Mouse (Mus musculus) embryonic facial prominence, embryonic 15.5 days (tissue): Measurements from ENCODE around the gene Gdpd5. TPM values are rescaled to one million over a fixed set of nuclear protein-coding genes. Genes with fewer than 3 reads are reported as not detected.

Source experiments
- ATAC-seq: fragments of 200-750 bp; cut with Nextera tagmentation; 2 replicates; pipeline ENCODE4 v1.8.0; 2017; ENCODE audit warnings: low read depth, moderate TSS enrichment; ENCODE audit not compliant: insufficient number of reproducible peaks, low FRiP score, low TSS enrichment
- H3K27ac ChIP-seq: fragments of 300-500 bp; sonication (generic); replicated peaks from 2 replicates; pipeline ENCODE4 v1.5.1; 2015; ENCODE audit warnings: mild to moderate bottlenecking, inconsistent platforms
- H3K27me3 ChIP-seq: fragments of 300-500 bp; sonication (generic); 2 replicates; pipeline ENCODE4 v1.6.1; 2015; ENCODE audit warnings: inconsistent platforms
- H3K36me3 ChIP-seq: fragments of 300-500 bp; sonication (generic); 2 replicates; pipeline ENCODE4 v1.6.1; 2015; ENCODE audit warnings: mild to moderate bottlenecking, inconsistent platforms
- H3K4me1 ChIP-seq: fragments of 300-500 bp; sonication (generic); 2 replicates; pipeline ENCODE4 v1.6.1; 2015; ENCODE audit warnings: inconsistent platforms
- H3K4me2 ChIP-seq: fragments of 300-500 bp; sonication (generic); replicated peaks from 2 replicates; pipeline ENCODE4 v1.6.1; 2015; ENCODE audit warnings: mild to moderate bottlenecking, inconsistent platforms
- H3K4me3 ChIP-seq: fragments of 300-500 bp; sonication (generic); replicated peaks from 2 replicates; pipeline ENCODE4 v1.5.1; 2015; ENCODE audit warnings: mild to moderate bottlenecking, inconsistent platforms
- H3K9ac ChIP-seq: fragments of 300-500 bp; sonication (generic); 2 replicates; pipeline ENCODE4 v1.6.1; 2015; ENCODE audit warnings: inconsistent platforms
- H3K9me3 ChIP-seq: fragments of 300-500 bp; sonication (generic); replicated peaks from 2 replicates; pipeline ENCODE4 v1.6.1; 2016; ENCODE audit warnings: inconsistent platforms
- WGBS: fragments of 180-500 bp; shearing (Covaris S2); methylation state at CpG from one replicate; pipeline ENCODE4 v1.1.7; 2015; 5-methylcytosine and 5-hydroxymethylcytosine counted together
- polyA plus RNA-seq: library from polyadenylated mRNA; unstranded; fragments of >200 nt; fragmentation: Nextera tagmentation; extraction: Ambion mirVana; gene quantifications from 2 replicates; pipeline ENCODE4 v1.2.1, GENCODE M21; 2015

Gdpd5 gene
- polyA plus RNA-seq, 1 experiment from 2014 or later = 17.5 TPM

- H3K4me1 ChIP-seq = peaks cover 12% of the 10 kb centered on the region; the same call in 1 of the 2 replicates
- no peak overlapping the region for H3K9ac ChIP-seq
- WGBS = 76% methylated on average over 2 of the region's 2 CpGs
Observed at GRCm38 (mm10) chr7:99407598-99407997, 26.4 kb downstream of the Gdpd5 start.

DNA sequence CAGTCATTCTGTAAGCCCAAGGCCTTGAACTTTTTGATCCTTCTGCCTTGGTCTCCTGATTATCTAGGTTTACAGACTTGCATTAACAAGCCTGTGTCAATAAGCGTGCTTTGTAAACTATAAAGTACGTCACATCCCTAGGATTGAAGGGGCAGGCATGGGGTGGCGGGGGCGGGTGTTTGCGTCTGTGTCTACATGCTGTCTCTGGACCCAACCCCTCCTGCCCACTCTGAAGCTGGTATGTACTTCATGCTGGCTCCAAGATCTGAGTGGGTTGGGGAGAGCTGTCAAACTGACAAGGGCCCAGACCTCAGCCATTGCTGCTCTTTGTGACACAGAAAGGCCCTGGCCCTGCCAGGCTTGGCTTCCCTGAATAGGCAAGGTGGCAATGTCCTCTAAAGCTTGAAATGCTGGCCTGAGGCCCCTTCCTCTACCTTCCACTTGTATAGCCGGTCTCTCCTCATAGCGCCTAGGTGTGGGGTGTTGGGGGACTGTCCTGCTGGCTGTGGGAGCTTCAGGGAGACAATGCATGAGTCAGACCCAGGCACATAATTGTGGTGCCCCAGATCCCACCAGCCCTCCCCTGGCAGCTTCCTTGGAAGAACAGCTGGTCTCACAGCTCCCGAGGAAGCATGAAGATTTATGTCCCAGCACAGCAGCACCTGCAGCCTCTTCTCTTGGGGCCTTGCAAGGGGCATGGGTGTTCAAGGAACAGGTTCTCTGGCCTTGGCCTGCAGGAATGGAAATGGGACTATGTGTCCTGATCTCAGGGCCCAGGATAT, 28.4 kb downstream of the Gdpd5 start:
- WGBS = 70% methylated on average over 8 of the region's 8 CpGs

More at GRCm38 (mm10) chr7:99407598-99407997, 26.4 kb downstream of the Gdpd5 start:
- H3K4me3 ChIP-seq = no peak overlapping the region
- no peaks in the 10 kb centered on the region for H3K27me3 ChIP-seq
- H3K36me3 ChIP-seq = no peaks in the 10 kb centered on the region
- no peak overlapping the region for H3K27ac ChIP-seq
- no peaks in the 10 kb centered on the region for H3K9me3 ChIP-seq
- H3K4me2 ChIP-seq = no peak overlapping the region
- no peak for ATAC-seq

GRCm38 (mm10) chr7:99410315-99410714, 29.1 kb downstream of the Gdpd5 start:
- Histone ChIP-seq H3K9ac (no peak overlapping the region), H3K36me3 (no peaks in the 10 kb centered on the region), H3K27ac (peak overlapping the region; percentile 44), H3K27me3 (no peaks in the 10 kb centered on the region), H3K9me3 (no peaks in the 10 kb centered on the region), H3K4me2 (no peak overlapping the region), H3K4me3 (no peak overlapping the region), H3K4me1 (peaks cover 16% of the 10 kb centered on the region; the same call in 1 of the 2 replicates)
- no peak for ATAC-seq
- WGBS = 72% methylated on average over 9 of the region's 9 CpGs

More for the DNA sequence above, 28.4 kb downstream of the Gdpd5 start:
- no peak for ATAC-seq
- Histone ChIP-seq H3K27me3 (no peaks in the 10 kb centered on the region), H3K9me3 (no peaks in the 10 kb centered on the region), H3K9ac (no peak overlapping the region), H3K27ac (peak overlapping the region; percentile 44), H3K4me1 (peaks cover 16% of the 10 kb centered on the region; the same call in 1 of the 2 replicates), H3K4me2 (no peak overlapping the region), H3K36me3 (no peaks in the 10 kb centered on the region), H3K4me3 (no peak overlapping the region)

GRCm38 (mm10) chr7:99411047-99411779, 30.0 kb downstream of the Gdpd5 start:
- H3K27ac ChIP-seq = no peak overlapping the region
- H3K4me3 ChIP-seq = no peak overlapping the region
- no peak overlapping the region for H3K9ac ChIP-seq
- no peaks in the 10 kb centered on the region for H3K36me3 ChIP-seq
- no peak overlapping the region for H3K4me2 ChIP-seq
- ATAC-seq = no peak
- peaks cover 16% of the 10 kb centered on the region; the same call in 1 of the 2 replicates for H3K4me1 ChIP-seq
- no peaks in the 10 kb centered on the region for H3K27me3 ChIP-seq
- no peaks in the 10 kb centered on the region for H3K9me3 ChIP-seq
- 37% methylated on average over 6 of the region's 6 CpGs for WGBS

- H3K9ac ChIP-seq = no peak overlapping the region
- ATAC-seq = no peak
- no peak overlapping the region for H3K27ac ChIP-seq
- H3K4me2 ChIP-seq = no peak overlapping the region
- H3K4me1 ChIP-seq = peaks cover 4% of the 10 kb centered on the region; the same call in 1 of the 2 replicates
- H3K4me3 ChIP-seq = no peak overlapping the region
- no peaks in the 10 kb centered on the region for H3K36me3 ChIP-seq
- 66% methylated on average over 4 of the region's 4 CpGs for WGBS
- no peaks in the 10 kb centered on the region for H3K27me3 ChIP-seq
- H3K9me3 ChIP-seq = no peaks in the 10 kb centered on the region
Observed at GRCm38 (mm10) chr7:99415045-99415444, 33.8 kb downstream of the Gdpd5 start.

- H3K4me2 ChIP-seq = no peak overlapping the region
- H3K9me3 ChIP-seq = no peaks in the 10 kb centered on the region
- no peaks in the 10 kb centered on the region for H3K36me3 ChIP-seq
- H3K4me3 ChIP-seq = no peak overlapping the region
- no peak overlapping the region for H3K27ac ChIP-seq
- peaks cover 19% of the 10 kb centered on the region; the same call in 1 of the 2 replicates for H3K4me1 ChIP-seq
- H3K27me3 ChIP-seq = no peaks in the 10 kb centered on the region
- no peak for ATAC-seq
- H3K9ac ChIP-seq = no peak overlapping the region
- WGBS = 71% methylated on average over 3 of the region's 3 CpGs
Observed at GRCm38 (mm10) chr7:99419311-99419710, 38.1 kb downstream of the Gdpd5 start.

GRCm38 (mm10) chr7:99421006-99421405, 39.8 kb downstream of the Gdpd5 start:
- Histone ChIP-seq H3K4me2 (no peak overlapping the region), H3K9me3 (no peaks in the 10 kb centered on the region), H3K4me1 (peaks cover 30% of the 10 kb centered on the region), H3K9ac (no peak overlapping the region), H3K27ac (no peak overlapping the region), H3K36me3 (no peaks in the 10 kb centered on the region), H3K4me3 (no peak overlapping the region), H3K27me3 (no peaks in the 10 kb centered on the region)
- 89% methylated on average over 6 of the region's 6 CpGs for WGBS
- ATAC-seq = no peak

- Histone ChIP-seq H3K4me1 (peaks cover 56% of the 10 kb centered on the region), H3K9me3 (no peaks in the 10 kb centered on the region), H3K4me3 (no peak overlapping the region), H3K4me2 (no peak overlapping the region), H3K27ac (peak overlapping the region; percentile 39), H3K36me3 (no peaks in the 10 kb centered on the region), H3K9ac (no peak overlapping the region), H3K27me3 (no peaks in the 10 kb centered on the region)
- 29% methylated on average over 8 of the region's 8 CpGs for WGBS
- ATAC-seq = peak; percentile 20
Observed at GRCm38 (mm10) chr7:99424538-99425155, 43.4 kb downstream of the Gdpd5 start.

DNA sequence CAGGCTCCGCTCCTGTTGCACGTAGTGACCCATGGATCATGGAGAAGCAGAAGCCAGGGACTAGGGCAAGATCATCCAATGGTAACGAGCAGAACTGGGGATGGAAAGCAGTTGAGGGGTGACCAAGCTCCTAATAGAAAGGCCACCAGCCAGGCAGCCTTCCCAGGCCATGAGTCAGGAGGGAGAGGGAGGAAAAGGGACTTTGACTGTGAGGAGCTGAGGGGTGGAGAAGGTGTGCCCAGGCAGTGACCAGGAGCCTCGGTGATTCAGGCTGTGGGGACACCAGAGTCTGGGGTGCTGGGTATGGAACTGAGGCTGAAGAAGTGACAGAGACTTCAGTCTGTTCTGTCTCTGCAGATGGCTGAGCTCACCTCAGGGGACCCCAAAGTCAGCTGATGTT, 44.5 kb downstream of the Gdpd5 start:
- peaks cover 64% of the 10 kb centered on the region for H3K4me1 ChIP-seq
- H3K27ac ChIP-seq = no peak overlapping the region
- no peak overlapping the region for H3K9ac ChIP-seq
- H3K27me3 ChIP-seq = no peaks in the 10 kb centered on the region
- no peak overlapping the region for H3K4me3 ChIP-seq
- 88% methylated on average over 4 of the region's 4 CpGs for WGBS
- ATAC-seq = no peak
- H3K4me2 ChIP-seq = no peak overlapping the region
- H3K36me3 ChIP-seq = no peaks in the 10 kb centered on the region
- no peaks in the 10 kb centered on the region for H3K9me3 ChIP-seq

- no peaks in the 10 kb centered on the region for H3K9me3 ChIP-seq
- 48% methylated on average over 10 of the region's 10 CpGs for WGBS
- ATAC-seq = no peak
- no peak overlapping the region for H3K4me3 ChIP-seq
- H3K9ac ChIP-seq = no peak overlapping the region
- no peak overlapping the region for H3K4me2 ChIP-seq
- H3K27me3 ChIP-seq = no peaks in the 10 kb centered on the region
- no peaks in the 10 kb centered on the region for H3K36me3 ChIP-seq
- peaks cover 66% of the 10 kb centered on the region for H3K4me1 ChIP-seq
- H3K27ac ChIP-seq = no peak overlapping the region; the same call in 1 of the 2 replicates
Observed at GRCm38 (mm10) chr7:99427031-99427430, 45.8 kb downstream of the Gdpd5 start.

DNA sequence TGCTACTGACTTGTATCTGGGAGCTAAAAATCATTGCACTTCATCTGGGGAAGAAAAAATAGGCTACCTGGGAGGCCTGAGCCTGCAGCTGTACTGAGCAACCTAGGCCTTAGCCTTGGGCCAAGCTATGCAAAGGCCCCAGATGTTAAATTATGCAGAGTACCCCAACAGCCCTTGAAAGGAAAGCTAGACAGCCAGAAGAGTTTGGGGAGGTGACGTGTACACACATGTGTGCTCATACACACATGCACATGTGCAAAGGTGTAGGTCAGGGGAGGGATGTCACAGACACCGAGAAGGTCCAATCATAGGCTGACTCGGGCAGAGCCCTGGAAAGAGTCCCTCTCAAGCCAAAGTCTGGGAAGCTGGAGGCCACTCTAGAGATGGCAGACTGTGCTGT, 46.8 kb downstream of the Gdpd5 start:
- Histone ChIP-seq H3K9ac (no peak overlapping the region), H3K27me3 (no peaks in the 10 kb centered on the region), H3K27ac (no peak overlapping the region), H3K9me3 (no peaks in the 10 kb centered on the region), H3K36me3 (no peaks in the 10 kb centered on the region), H3K4me1 (peaks cover 71% of the 10 kb centered on the region), H3K4me2 (no peak overlapping the region), H3K4me3 (no peak overlapping the region)
- ATAC-seq = no peak
- WGBS = 82% methylated on average over 3 of the region's 3 CpGs
